Mouse (Mus musculus) urinary bladder, postnatal 10 days (tissue): ENCODE data around the gene Zmym4.
"Not testable (repeated sequence)": the region's sequence is repeated elsewhere in the genome, so short reads cannot be mapped to it uniquely, and the experiment has no call there.

Experiments
- DNase-seq: peaks from one replicate; pipeline ENCODE4 v3.0.0; 2022; ENCODE audit warnings: low spot score

Zmym4 gene

GRCm38 (mm10) chr4:126967864-126968821, at the start of gene Zmym4:
Zmym4 (minus strand) TSS chr4:126968135.
- DNase-seq = peak; percentile 54

GRCm38 (mm10) chr4:127016366-127016765, 48.4 kb upstream of the Zmym4 start:
- DNase-seq = no peak

GRCm38 (mm10) chr4:127015294-127015993, 47.5 kb upstream of the Zmym4 start:
- peak; percentile 32 for DNase-seq

- no peak for DNase-seq
Measured at GRCm38 (mm10) chr4:127005113-127005936, 37.4 kb upstream of the Zmym4 start.

GRCm38 (mm10) chr4:127004384-127004783, 36.4 kb upstream of the Zmym4 start:
- no peak for DNase-seq

- DNase-seq = no peak
Measured at GRCm38 (mm10) chr4:127000601-127001105, 32.7 kb upstream of the Zmym4 start.

- DNase-seq = not testable (repeated sequence)
Measured at GRCm38 (mm10) chr4:126999372-126999771, 31.4 kb upstream of the Zmym4 start.

GRCm38 (mm10) chr4:126992356-126992755, 24.4 kb upstream of the Zmym4 start:
- no peak for DNase-seq

- no peak for DNase-seq
Measured at GRCm38 (mm10) chr4:126990553-126990952, 22.6 kb upstream of the Zmym4 start.

GRCm38 (mm10) chr4:126988503-126988902, 20.6 kb upstream of the Zmym4 start:
- no peak for DNase-seq

GRCm38 (mm10) chr4:126986768-126987167, 18.8 kb upstream of the Zmym4 start:
- no peak for DNase-seq

- DNase-seq = not testable (repeated sequence)
Measured at GRCm38 (mm10) chr4:126983736-126984525, 16.0 kb upstream of the Zmym4 start.

- DNase-seq = no peak
Measured at GRCm38 (mm10) chr4:126983321-126983720, 15.4 kb upstream of the Zmym4 start.

- no peak for DNase-seq
Measured at GRCm38 (mm10) chr4:126978706-126979105, 10.8 kb upstream of the Zmym4 start.

- DNase-seq = no peak
Measured at GRCm38 (mm10) chr4:126977467-126977866, 9.5 kb upstream of the Zmym4 start.

GRCm38 (mm10) chr4:126967241-126967863, 583 bp downstream of the Zmym4 start:
- DNase-seq = no peak

GRCm38 (mm10) chr4:126958682-126959081, 9.3 kb downstream of the Zmym4 start:
- no peak for DNase-seq

GRCm38 (mm10) chr4:126958261-126958660, 9.7 kb downstream of the Zmym4 start:
- no peak for DNase-seq

GRCm38 (mm10) chr4:126957434-126957833, 10.5 kb downstream of the Zmym4 start:
- DNase-seq = no peak

GRCm38 (mm10) chr4:126950801-126951200, 17.1 kb downstream of the Zmym4 start:
- DNase-seq = not testable (repeated sequence)

GRCm38 (mm10) chr4:126943421-126943820, 24.5 kb downstream of the Zmym4 start:
- DNase-seq = no peak
